Mouse (Mus musculus) cerebellum, postnatal 25 days (tissue): ENCODE data around the gene Cox19.
A peak's percentile ranks its signal among the peaks of the same experiment; 100 is the strongest.
"Not testable (repeated sequence)": the region's sequence is repeated elsewhere in the genome, so short reads cannot be mapped to it uniquely, and the experiment has no call there.

Source experiments
- DNase-seq, 2 experiments: peaks; one replicate each; pipeline ENCODE4 v3.0.0; 2021; ENCODE audit warnings: mixed read lengths in 2 of 2

Cox19 gene

DNA sequence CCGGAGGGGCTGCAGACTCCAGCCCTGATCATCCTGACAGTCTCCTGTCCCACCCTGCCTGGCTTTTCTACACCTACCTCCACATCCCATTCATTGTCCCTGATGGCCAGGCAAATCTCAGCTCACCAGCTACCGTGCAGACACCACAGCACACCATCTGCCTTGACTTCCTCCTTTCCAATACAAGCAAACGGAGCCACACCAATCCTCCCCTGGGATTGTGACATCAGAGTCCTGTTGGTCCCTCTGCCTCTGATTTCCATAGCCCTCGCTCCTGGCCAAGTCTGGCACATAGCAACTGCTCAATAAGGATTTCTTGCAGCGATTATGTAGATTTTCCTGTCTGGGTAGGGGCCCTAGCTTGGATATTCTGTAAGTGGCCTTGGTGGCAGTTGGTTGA, at the start of gene Cox19:
Gene Cox19, minus strand, starts transcription at position 285 of the 400 bp plus-strand sequence.
- DNase-seq = no peak

GRCm38 (mm10) chr5:139399991-139400390, 48.8 kb upstream of the Cox19 start:
- peak; percentile 71 to 78 for DNase-seq

GRCm38 (mm10) chr5:139398786-139399185, 47.6 kb upstream of the Cox19 start:
- no peak for DNase-seq

GRCm38 (mm10) chr5:139397959-139398753, 46.9 kb upstream of the Cox19 start:
- peak; percentile 98 for DNase-seq

- no peak for DNase-seq
Measured at GRCm38 (mm10) chr5:139397359-139397916, 46.2 kb upstream of the Cox19 start.

DNA sequence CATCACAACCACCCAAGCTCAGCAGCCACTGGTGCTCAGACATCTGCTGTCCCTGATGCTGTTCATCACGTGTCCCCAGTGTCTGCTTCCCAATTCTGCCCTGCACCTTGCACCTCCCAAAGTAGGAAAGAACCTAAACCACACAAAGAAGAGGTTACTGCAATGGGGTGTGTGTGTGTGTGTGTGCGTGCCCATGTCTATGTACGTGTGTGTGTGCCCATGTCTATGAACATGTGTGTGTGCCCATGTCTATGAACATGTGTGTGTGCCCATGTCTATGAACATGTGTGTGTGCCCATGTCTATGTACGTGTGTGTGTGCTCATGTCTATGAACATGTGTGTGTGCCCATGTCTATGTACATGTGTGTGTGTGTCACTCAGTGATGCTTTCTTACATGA, 44.3 kb upstream of the Cox19 start:
- DNase-seq = no peak

GRCm38 (mm10) chr5:139394399-139394798, 43.2 kb upstream of the Cox19 start:
- DNase-seq = no peak

DNA sequence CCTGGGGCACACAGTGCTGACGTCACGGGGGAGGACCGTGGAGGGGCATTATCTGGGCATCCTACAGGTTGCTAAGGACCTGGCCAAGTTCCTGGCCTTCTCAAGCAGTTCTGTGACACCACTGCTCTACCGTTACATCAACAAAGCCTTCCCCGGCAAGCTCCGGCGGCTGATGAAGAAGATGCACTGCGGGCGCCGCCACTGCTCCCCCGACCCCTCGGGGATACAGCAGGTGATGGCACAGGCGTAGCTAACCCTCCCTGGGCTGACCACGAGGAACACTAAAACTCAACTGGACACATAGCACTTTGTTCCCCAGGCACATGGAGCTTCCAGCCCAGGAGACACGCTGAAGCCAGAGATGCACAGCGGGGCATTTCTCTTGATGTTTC, 42.0 kb upstream of the Cox19 start:
- DNase-seq = no peak

GRCm38 (mm10) chr5:139392219-139393196, 41.3 kb upstream of the Cox19 start:
- DNase-seq = no peak

DNA sequence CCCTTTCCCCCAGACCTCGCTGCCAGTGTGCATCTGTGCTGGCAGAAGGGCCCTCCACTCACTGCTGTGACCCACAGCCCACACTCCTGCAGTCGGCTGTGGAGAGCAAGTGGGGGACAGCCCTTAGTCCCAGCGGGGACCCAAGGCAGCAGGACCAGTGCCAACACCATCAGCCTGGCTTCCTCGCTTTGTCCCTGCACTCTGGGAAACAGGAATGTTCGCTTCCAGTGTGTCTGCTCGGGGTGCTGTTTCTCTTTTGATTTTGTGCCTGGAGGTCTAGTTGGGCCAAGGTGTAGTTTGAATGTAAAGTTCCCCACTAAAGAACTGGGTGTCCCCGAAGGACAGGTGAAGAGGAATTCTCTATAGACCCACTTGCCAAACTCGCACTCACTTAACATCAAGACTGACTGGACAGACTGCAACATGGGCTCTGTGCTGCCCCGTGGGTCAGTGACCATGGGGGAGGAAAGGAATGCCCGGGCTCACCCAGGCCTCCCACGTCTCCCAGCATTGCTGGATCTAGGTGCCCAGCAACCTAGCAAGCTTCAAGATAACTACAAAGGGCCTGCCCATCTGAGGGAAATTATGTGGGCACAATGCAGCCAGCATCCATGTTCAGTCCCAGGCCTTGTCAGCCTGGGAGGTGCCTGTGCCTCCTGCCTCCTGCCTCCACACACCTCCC, 40.2 kb upstream of the Cox19 start:
- DNase-seq = peak; percentile 64 to 73

GRCm38 (mm10) chr5:139390324-139391119, 39.3 kb upstream of the Cox19 start:
- DNase-seq = not testable (repeated sequence)

DNA sequence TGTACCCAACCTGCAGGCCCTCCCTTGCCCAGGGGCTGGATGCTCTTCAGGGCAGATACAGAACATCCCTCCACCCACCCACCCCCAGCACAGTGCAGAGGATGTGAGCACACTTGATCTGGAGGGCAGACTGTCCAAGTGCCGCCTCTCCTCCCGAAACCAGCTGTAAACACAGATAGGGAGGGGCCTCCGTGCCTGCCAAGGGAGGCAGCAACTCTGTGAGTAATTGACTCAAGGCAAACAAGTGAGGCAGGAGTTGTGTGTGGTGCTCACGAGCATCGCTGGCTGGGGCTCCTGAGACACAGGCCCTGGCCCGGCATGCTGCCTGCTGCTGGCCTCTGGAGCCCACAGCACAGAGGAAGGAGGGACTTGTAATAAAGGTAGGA, 38.5 kb upstream of the Cox19 start:
- no peak for DNase-seq

- no peak for DNase-seq
Measured at GRCm38 (mm10) chr5:139388694-139389675, 37.8 kb upstream of the Cox19 start.

- no peak for DNase-seq
Measured at GRCm38 (mm10) chr5:139388195-139388570, 37.0 kb upstream of the Cox19 start.

DNA sequence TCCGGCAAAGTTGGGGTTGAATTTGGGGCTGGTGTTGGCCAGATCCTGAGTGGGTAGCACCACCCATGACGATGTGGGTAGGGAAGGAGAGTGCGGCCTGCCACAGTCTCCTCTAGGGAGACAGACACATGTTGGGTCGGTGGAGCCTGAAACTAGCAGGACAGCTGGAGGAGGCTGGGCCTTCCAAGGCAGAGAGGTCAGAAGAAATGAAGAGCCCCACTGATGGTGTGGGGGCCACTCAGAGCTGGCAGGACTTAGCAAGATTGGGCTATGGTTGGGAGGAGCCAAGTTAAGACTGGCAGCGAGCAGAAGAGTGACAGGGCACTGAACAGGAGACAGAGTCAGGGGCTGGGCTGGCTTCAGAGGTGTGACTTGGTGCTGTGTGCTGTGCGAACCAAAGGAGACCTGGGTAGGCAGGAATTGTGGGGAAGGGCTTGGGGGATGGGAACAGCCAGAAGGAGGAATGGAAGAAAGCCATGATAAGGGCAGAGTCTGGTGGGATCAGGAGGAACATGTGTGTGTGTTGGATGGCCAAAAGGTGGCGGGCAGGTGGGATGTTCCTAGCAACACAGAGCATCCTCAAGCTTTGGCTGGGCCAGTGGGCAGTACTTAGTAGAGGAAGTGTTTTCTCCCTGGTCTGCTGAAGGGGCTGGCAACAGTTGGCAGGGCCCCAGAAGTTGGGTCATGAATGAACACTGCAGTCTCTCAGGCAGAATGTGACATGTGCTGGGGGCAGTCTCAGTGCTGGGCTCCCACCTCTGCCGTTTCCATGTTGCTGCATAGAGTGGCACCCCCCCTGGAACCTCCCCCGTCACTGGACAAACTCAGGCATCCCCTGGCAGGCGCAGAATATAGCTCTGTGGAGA, 36.3 kb upstream of the Cox19 start:
- peak in 1 of 2 experiments; percentile 53 for DNase-seq

DNA sequence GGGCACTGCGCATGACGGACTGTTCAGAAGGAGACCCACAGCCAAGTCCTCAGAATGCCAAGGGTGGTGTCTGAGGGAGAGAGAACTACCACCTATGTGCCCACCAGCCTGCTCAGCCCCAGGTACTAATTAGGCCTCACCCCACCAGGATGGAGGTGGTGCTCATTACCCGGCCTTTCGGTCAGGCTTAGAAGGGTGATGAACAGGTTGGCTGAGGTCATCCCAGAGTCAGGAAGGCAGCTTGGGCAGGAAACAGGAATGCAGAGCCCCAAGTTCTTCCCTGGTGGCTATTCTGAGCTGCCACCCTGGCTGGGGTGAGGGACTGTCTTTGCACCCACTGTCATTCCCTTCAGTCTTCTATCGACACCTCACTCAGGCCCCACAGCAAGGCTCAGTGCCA, 34.8 kb upstream of the Cox19 start:
- no peak for DNase-seq

DNA sequence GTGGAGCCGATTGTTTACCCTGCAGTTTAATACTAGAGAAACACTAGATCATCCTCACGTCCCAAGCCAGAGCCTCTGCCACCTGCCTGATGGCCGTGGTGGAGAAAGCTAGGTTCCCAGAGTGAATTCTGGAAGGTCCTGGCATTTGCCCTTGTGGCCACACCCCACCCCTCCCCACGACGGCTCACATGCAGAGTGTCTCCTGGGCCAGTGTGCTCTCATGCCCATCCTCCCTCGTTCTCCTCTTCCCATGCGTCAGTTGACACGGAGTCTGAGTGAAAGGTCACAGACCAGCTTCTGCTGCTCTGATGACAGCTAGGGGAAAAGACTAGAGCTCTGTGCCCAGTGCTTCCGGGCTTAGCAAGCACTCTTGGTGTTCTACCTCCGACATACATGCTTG, 33.3 kb upstream of the Cox19 start:
- DNase-seq = no peak

DNA sequence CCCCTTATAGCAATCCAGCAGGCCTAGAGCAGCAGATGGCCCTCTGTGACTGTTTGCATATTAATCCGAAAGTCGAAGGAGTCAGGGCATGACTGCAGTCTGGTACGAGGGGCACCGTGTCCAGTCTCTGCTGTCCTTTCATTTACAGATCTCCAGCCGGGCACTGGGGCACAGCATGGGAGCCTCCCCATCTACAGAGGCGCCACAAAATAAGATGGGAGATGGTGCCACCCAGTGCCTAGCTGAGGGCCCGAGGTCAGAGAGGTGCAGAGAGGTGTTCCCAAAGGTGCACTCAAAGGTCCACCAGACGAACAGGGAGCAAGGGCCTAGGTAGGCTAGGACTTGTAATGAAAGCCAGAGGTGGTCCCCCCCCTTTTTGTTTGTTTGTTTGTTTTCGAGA, 32.0 kb upstream of the Cox19 start:
- no peak for DNase-seq

DNA sequence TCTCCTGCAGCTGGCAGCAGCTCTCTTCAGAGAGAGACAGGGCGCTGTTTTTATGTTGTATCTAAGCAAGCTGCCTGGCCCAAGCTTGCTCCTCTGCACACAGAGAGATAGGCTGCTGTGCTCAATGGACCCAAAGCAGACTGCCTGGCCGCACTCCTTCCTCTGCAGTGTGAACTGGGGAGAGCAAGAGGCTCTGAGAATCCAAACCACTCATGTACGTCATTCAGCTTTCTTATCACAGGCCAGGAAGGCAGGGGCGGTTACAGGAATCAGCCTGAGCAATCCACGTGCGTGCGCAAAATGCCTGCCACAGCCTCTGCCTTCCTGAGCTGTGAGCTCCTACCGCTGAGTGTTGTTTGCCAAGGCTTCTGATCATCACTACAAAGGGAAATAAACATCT, 31.5 kb upstream of the Cox19 start:
- DNase-seq = peak in 1 of 2 experiments; percentile 49
